In the genomic region with DNA sequence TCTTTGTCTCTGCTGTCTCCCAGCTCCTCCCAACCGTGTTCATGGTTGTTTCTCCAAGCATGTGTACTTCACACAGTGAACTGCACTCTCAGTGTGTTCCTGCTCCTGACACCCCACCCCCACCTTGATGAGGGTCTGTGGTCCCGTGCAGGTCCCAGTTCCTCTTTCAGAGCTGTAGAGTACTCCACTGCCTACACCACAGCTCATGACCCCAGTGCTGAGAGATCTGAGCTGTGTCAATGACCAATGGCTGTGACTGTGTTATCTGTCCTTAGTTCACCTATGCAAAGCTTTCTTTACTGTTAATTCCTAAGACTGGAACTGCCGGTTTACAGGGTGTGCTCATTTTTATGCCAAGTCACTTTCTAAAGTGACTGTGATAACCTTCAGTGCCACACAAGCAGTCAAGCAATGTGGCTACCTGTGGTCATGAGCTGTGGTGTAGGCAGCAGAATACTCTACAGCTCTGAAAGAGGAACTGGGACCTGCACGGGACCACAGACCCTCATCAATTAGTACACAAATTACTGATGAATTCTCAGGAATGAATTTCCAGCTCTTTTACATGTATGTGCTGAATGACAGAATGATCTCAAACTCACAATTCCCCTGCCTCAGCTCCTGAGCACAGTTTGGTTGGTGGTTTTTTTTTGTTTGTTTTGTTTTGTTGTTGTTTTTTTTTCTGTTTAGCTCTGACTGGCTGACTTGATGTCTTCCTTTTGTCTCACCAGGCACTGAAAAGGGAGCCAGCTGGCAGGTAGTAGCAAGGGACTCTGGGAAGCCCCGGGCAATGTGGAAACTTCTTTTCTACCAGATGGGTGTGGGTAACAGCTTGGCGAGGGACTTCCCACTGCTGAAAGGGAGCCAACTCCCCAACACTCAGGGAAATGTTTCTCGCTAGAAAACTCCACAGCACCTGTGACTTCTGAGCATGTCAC, we compare ENCODE assay signal across 10 mouse cellular contexts. TPM values are rescaled to one million over a fixed set of nuclear protein-coding genes. Genes with fewer than 3 reads are reported as not detected.
A peak's percentile ranks its signal among the peaks of the same experiment; 100 is the strongest.
DNase-seq lines count a peak whose midpoint lies in the region; ATAC-seq and TF ChIP-seq lines count a peak whose summit lies in the region.
"Had no signal": no experiment of that assay in that cellular context is flagged by ENCODE, and none has a peak within 500 bp of the region (broad histone marks: within the 10 kb centered on the region; RNA-seq: fewer than 3 reads in every experiment).

No protein-coding gene starts in this region.

- no peak for TF ChIP-seq CTCF in left cerebral cortex, adult 2 months (IDR thresholded peaks at IDR 0.05)

- no peak overlapping the region for H3K9ac ChIP-seq in midbrain, embryonic 15.5 days
- no peak overlapping the region for H3K9ac ChIP-seq in heart, embryonic 11.5 days (ENCODE audit: low read depth, low read length)
- H3K9ac ChIP-seq: heart, embryonic 15.5 days had no signal

- peaks cover 16% of the 10 kb centered on the region for H3K36me3 ChIP-seq in midbrain, embryonic 10.5 days
- peaks cover 8% of the 10 kb centered on the region for H3K36me3 ChIP-seq in midbrain, embryonic 15.5 days (replicated peaks)
- H3K36me3 ChIP-seq in heart, embryonic 11.5 days (ENCODE audit: control insufficient read depth, insufficient read depth, low read length) = peaks cover 14% of the 10 kb centered on the region

- no peak overlapping the region for H3K4me2 ChIP-seq in midbrain, embryonic 15.5 days
- no peak overlapping the region for H3K4me2 ChIP-seq in heart, embryonic 11.5 days
- H3K4me2 ChIP-seq: heart, embryonic 15.5 days had no signal

- H3K27me3 ChIP-seq in midbrain, embryonic 10.5 days (ENCODE audit: low read depth, poor library complexity, severe bottlenecking) = no peaks in the 10 kb centered on the region
- H3K27me3 ChIP-seq in midbrain, embryonic 15.5 days (replicated peaks) = no peaks in the 10 kb centered on the region
- H3K27me3 ChIP-seq in heart, embryonic 11.5 days (ENCODE audit: control insufficient read depth, insufficient read depth, low read length) = no peaks in the 10 kb centered on the region
- H3K27me3 ChIP-seq: heart, embryonic 15.5 days had no signal

- H3K9me3 ChIP-seq in midbrain, embryonic 10.5 days (replicated peaks) = peaks cover 8% of the 10 kb centered on the region
- 0 out of 2 replicates have a peak, but pooled peaks cover 3% of the 10 kb centered on the region for H3K9me3 ChIP-seq in midbrain, embryonic 15.5 days
- no peaks in the 10 kb centered on the region for H3K9me3 ChIP-seq in heart, embryonic 11.5 days (replicated peaks; ENCODE audit: control insufficient read depth, low read length)
- H3K9me3 ChIP-seq: heart, embryonic 15.5 days had no signal

- WGBS in midbrain, embryonic 10.5 days = 73% methylated on average over 7 of the region's 7 CpGs
- 66% methylated on average over 7 of the region's 7 CpGs for WGBS in midbrain, embryonic 15.5 days
- WGBS in heart, embryonic 11.5 days (ENCODE audit: insufficient replicate concordance) = 76% methylated on average over 7 of the region's 7 CpGs

- ATAC-seq in midbrain, embryonic 15.5 days (replicated peaks) = no peak
- ATAC-seq in heart, embryonic 11.5 days (replicated peaks; ENCODE audit: insufficient number of reproducible peaks, low FRiP score, low TSS enrichment) = no peak

- peak overlapping the region; percentile 14; the same call in 1 of the 2 replicates for H3K27ac ChIP-seq in midbrain, embryonic 10.5 days (replicated peaks)
- H3K27ac ChIP-seq in midbrain, embryonic 15.5 days = no peak overlapping the region
- no peak overlapping the region for H3K27ac ChIP-seq in left cerebral cortex, adult 2 months
- H3K27ac ChIP-seq in heart, embryonic 11.5 days (ENCODE audit: low read depth, low read length) = no peak overlapping the region
- H3K27ac ChIP-seq: heart, embryonic 15.5 days; macrophage had no signal

- intact Hi-C loops in left cerebral cortex, adult 2 months (cut with DNase I) = no loop called here

- peaks cover 18% of the 10 kb centered on the region for H3K4me1 ChIP-seq in midbrain, embryonic 10.5 days
- H3K4me1 ChIP-seq in midbrain, embryonic 15.5 days = peaks cover 7% of the 10 kb centered on the region; the same call in 1 of the 2 replicates
- peaks cover 9% of the 10 kb centered on the region for H3K4me1 ChIP-seq in heart, embryonic 11.5 days (ENCODE audit: control insufficient read depth, insufficient read depth, low read length)

- H3K4me3 ChIP-seq in midbrain, embryonic 10.5 days = no peak overlapping the region
- H3K4me3 ChIP-seq in midbrain, embryonic 15.5 days = no peak overlapping the region
- H3K4me3 ChIP-seq in left cerebral cortex, adult 2 months = no peak overlapping the region
- no peak overlapping the region for H3K4me3 ChIP-seq in heart, embryonic 11.5 days (ENCODE audit: low read depth, low read length)
- H3K4me3 ChIP-seq: heart, embryonic 15.5 days had no signal

- no peak for DNase-seq in midbrain, embryonic 10.5 days (ENCODE audit: low spot score)
- DNase-seq in cerebellum, postnatal 25 days = peak; percentile 69 to 80
- DNase-seq in left cerebral cortex, adult 2 months (ENCODE audit: extremely low spot score in 1 of 2, low spot score in 2 of 2) = peak; percentile 28 to 32
- peak; percentile 54 to 59 for DNase-seq in thymus, postnatal 10 days (ENCODE audit: low spot score in 2 of 2)
- no peak for DNase-seq in urinary bladder, adult 18-20 months (ENCODE audit: low spot score in 2 of 2)
- DNase-seq in retina, postnatal 1 day = no peak

RNA-seq across cellular contexts. Expression of gene Stat5a, which starts 38.4 kb away (rescaled TPM):
- 1.7 TPM in 2 replicates for polyA plus RNA-seq in midbrain, embryonic 10.5 days (2016; fragmentation: Nextera tagmentation; extraction: Ambion mirVana)
- polyA plus RNA-seq in midbrain, embryonic 15.5 days (2015; fragmentation: Nextera tagmentation; extraction: Ambion mirVana) = 1.7 and 2.3 TPM in 2 replicates
- total RNA-seq in left cerebral cortex, adult 2 months (2021) = 1 to 10 TPM; 1.7 to 2.0 TPM
- 5.6 and 5.9 TPM in 2 replicates for polyA plus RNA-seq in heart, embryonic 11.5 days (2014; fragmentation: Nextera tagmentation; extraction: Ambion mirVana)

RNA-seq across cellular contexts. Expression of gene Stat3, which starts 41.8 kb away (rescaled TPM):
- polyA plus RNA-seq in midbrain, embryonic 10.5 days (2016; fragmentation: Nextera tagmentation; extraction: Ambion mirVana) = 16.9 and 20.4 TPM in 2 replicates
- 35.8 and 37.9 TPM in 2 replicates for polyA plus RNA-seq in midbrain, embryonic 15.5 days (2015; fragmentation: Nextera tagmentation; extraction: Ambion mirVana)
- 10 to 100 TPM; 35.7 to 40.9 TPM for total RNA-seq in left cerebral cortex, adult 2 months (2021)
- 45.0 and 49.0 TPM in 2 replicates for polyA plus RNA-seq in heart, embryonic 11.5 days (2014; fragmentation: Nextera tagmentation; extraction: Ambion mirVana)

RNA-seq across cellular contexts. Expression of gene Stat5b, which starts 47.0 kb away (rescaled TPM):
- polyA plus RNA-seq in midbrain, embryonic 10.5 days (2016; fragmentation: Nextera tagmentation; extraction: Ambion mirVana) = 15.0 and 15.9 TPM in 2 replicates
- 20.4 and 20.5 TPM in 2 replicates for polyA plus RNA-seq in midbrain, embryonic 15.5 days (2015; fragmentation: Nextera tagmentation; extraction: Ambion mirVana)
- 10 to 100 TPM; 23.6 to 25.0 TPM for total RNA-seq in left cerebral cortex, adult 2 months (2021)
- polyA plus RNA-seq in heart, embryonic 11.5 days (2014; fragmentation: Nextera tagmentation; extraction: Ambion mirVana) = 26.4 and 32.0 TPM in 2 replicates

Comparison
In these comparisons a context has a peak if more than half of its experiments do, and no peak if none do; other contexts are left out.
1. DNase-seq: peak in cerebellum, postnatal 25 days (2 of 2), left cerebral cortex, adult 2 months (2 of 2) and thymus, postnatal 10 days (2 of 2); none in midbrain, embryonic 10.5 days (single experiment), urinary bladder, adult 18-20 months (0 of 2) and retina, postnatal 1 day (single experiment).